Mouse (Mus musculus): ENCODE measurements at regions not wholly inside any gene's neighbourhood (a gene's known extent, or its start where the extent isn't known, plus 50 kb on each side); places are given as distances from the start of the nearest gene placed in this dataset.

DNA sequence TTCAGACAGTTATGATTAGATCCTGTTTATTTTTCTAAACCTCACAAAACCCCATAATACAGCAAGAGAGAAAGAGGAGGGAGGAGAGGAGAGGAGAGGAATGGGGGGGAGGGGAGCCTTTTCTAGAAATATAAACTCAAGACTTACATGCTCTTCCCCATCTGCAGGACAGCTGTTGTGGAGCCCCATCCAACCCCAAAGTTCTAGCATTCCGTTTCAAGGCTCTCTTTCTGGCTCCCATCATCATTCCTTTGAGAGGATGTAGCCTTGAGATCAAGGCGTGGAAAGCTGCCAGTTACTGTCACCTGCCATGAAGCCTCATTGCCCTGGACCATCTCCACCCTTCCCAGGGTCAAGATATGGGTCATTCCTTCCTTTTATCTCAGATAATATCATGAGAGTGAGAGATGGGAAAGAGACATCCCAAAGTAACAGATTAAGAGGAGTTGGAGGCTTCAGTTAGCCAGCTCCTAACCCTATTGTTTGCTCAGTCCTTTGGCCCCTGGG is 70.8 kb upstream of the Cdon start:
- H3K27ac ChIP-seq, result no peak overlapping the region
- H3K9ac ChIP-seq (ENCODE audit: low read depth, low read length), result no peak overlapping the region
- H3K27me3 ChIP-seq (ENCODE audit: control insufficient read depth, insufficient read depth, low read length), result no peaks in the 10 kb centered on the region
- TF ChIP-seq POLR2A (IDR thresholded peaks at IDR 0.05; ENCODE audit: insufficient read depth, low read depth, low read length) (no peak), EP300 (IDR thresholded peaks at IDR 0.05; ENCODE audit: insufficient read depth, low read depth, low read length) (no peak), CTCF (IDR thresholded peaks at IDR 0.05) (no peak)
- no peaks in the 10 kb centered on the region for H3K79me2 ChIP-seq (replicated peaks; ENCODE audit: control insufficient read depth, insufficient read depth, low read length)
- 70% methylated on average over 2 of the region's 2 CpGs for WGBS
- no peak overlapping the region for H3K4me3 ChIP-seq
- no peak for DNase-seq
- intact Hi-C loops (cut with DNase I), result no loop called here
- H3K4me1 ChIP-seq (ENCODE audit: control insufficient read depth, insufficient read depth, low read length), result no peaks in the 10 kb centered on the region
- H3K36me3 ChIP-seq (ENCODE audit: control insufficient read depth, insufficient read depth, low read length), result no peaks in the 10 kb centered on the region

DNA sequence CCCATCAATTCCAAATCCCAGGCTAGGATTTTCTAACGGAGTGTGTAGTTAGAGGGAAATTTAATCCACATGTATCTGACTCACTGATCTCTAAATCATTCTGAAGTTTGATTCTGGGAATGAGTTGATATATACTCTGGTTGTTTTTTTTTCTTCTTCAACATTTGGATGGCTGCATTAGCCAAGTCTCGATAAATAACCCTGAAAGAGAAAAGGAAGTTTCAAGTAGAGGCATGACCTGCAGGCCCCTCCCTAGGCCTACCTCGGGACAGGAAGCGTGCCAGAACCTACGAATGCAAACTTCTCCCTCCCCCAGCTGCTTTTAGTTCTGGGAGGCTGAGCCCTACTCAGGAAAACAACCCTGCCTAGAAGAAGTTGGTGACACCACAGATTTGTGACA is 69.4 kb upstream of the Cdon start:
- Histone ChIP-seq H3K27me3 (ENCODE audit: control insufficient read depth, insufficient read depth, low read length) (no peaks in the 10 kb centered on the region), H3K4me1 (ENCODE audit: control insufficient read depth, insufficient read depth, low read length) (no peaks in the 10 kb centered on the region), H3K36me3 (ENCODE audit: control insufficient read depth, insufficient read depth, low read length) (no peaks in the 10 kb centered on the region), H3K27ac (no peak overlapping the region), H3K9ac (ENCODE audit: low read depth, low read length) (no peak overlapping the region), H3K4me3 (no peak overlapping the region), H3K79me2 (replicated peaks; ENCODE audit: control insufficient read depth, insufficient read depth, low read length) (no peaks in the 10 kb centered on the region)
- TF ChIP-seq EP300 (IDR thresholded peaks at IDR 0.05; ENCODE audit: insufficient read depth, low read depth, low read length) (no peak), POLR2A (IDR thresholded peaks at IDR 0.05; ENCODE audit: insufficient read depth, low read depth, low read length) (no peak), CTCF (IDR thresholded peaks at IDR 0.05) (no peak)
- DNase-seq, result no peak
- intact Hi-C loops (cut with DNase I), result no loop called here
- WGBS, result 51% methylated on average over 5 of the region's 5 CpGs

DNA sequence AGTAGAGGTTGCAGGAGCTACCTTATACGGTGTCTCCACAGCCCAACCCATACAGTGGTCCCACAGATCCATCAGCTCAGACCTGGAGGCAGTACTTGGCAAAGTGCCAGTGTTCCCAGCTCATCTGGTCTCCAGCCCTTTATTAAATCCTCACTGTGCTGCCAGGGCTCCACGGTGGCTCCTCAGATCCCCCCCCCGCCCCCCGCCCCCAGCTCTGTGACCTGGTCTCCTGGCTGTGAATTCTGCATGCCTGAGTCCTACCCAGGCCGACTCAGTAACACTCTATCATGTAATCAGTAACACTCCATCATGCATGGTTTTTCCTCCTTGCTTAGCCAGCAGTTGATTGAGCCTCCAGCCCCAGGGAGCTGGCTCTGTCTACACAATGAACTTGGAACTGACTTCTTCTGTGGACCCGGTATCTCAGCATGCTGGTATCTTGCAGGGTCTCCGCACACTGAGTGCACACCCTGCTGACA is 66.2 kb upstream of the Cdon start:
- DNase-seq, result no peak
- H3K36me3 ChIP-seq (ENCODE audit: control insufficient read depth, insufficient read depth, low read length), result no peaks in the 10 kb centered on the region
- no peak overlapping the region for H3K4me3 ChIP-seq
- no peaks in the 10 kb centered on the region for H3K27me3 ChIP-seq (ENCODE audit: control insufficient read depth, insufficient read depth, low read length)
- no peaks in the 10 kb centered on the region for H3K79me2 ChIP-seq (replicated peaks; ENCODE audit: control insufficient read depth, insufficient read depth, low read length)
- no peak overlapping the region for H3K27ac ChIP-seq
- TF ChIP-seq POLR2A (IDR thresholded peaks at IDR 0.05; ENCODE audit: insufficient read depth, low read depth, low read length) (no peak), CTCF (IDR thresholded peaks at IDR 0.05) (no peak), EP300 (IDR thresholded peaks at IDR 0.05; ENCODE audit: insufficient read depth, low read depth, low read length) (no peak)
- peaks cover 2% of the 10 kb centered on the region; the same call in 1 of the 2 replicates for H3K4me1 ChIP-seq (ENCODE audit: control insufficient read depth, insufficient read depth, low read length)
- WGBS, result 50% methylated on average over 7 of the region's 7 CpGs
- no peak overlapping the region for H3K9ac ChIP-seq (ENCODE audit: low read depth, low read length)
- intact Hi-C loops (cut with DNase I), result no loop called here

DNA sequence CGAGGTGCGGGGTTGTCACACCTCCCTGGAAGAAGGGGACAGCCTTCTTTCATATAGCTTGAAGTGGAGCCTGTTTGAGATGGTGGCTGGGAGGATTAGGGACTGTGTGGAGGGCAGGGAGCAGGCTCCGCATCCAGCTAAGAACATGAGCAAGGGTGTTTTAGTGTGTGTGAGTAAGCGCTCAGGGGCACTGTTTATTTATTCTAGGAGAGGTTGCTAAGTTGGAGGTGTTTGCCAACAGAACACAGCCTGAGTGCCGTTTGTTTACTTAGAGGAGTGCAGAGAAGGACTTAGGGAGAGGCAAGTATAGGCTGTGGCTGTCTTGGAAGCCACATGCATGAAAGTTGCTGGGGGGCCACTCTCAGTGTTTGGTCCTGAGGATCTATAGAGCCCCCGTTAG is 61.2 kb upstream of the Cdon start:
- Histone ChIP-seq H3K4me3 (no peak overlapping the region), H3K9ac (ENCODE audit: low read depth, low read length) (no peak overlapping the region)

DNA sequence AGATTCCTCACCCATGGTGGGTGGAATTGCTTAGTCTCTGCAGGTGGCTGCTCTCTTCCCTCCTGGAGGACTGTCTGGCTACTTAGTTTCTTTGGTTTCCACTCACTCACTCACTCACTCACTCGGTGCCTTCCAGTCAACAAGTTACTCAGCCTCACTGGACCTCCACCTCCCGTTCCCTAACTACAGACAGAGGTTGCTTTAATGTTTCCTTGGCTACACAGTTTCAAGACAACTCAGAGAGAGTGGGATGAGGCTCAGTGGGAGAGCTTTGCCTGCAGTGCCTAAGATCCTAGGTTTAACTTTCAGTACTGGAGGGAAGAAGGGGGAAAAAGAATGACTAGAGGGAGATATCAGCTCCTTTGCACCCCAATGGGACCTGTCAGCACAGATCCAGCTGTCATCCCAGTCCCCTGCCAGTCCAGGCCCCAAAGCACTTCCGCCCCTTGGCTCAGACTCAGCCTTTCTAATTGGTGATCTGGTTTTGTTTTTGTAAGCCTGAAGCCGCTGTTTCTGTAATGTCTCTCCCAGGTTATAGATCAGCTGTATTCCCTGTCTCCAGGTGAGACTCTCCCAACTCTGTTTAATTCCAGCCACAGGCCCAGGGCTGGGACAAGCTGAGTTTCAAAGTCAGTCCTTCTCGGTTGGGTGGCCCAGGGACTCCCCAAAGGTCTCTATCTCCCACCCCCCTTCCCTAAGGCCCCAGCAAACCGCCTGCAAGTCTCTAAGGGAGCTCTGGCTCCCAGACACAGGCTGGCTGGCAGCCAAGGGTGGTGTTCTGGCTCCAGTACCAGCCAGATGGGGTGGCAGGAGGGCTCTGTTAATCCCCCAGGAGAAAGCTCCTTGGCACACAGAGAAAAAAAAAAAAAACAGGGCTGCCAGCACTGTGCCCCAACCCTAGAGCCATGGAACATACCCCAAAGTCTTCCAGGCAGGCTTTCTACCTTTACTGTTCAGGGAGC is 60.5 kb upstream of the Cdon start:
- Histone ChIP-seq H3K4me1 (ENCODE audit: control insufficient read depth, insufficient read depth, low read length) (peaks cover 5% of the 10 kb centered on the region), H3K4me3 (no peak overlapping the region), H3K27me3 (ENCODE audit: control insufficient read depth, insufficient read depth, low read length) (no peaks in the 10 kb centered on the region), H3K79me2 (replicated peaks; ENCODE audit: control insufficient read depth, insufficient read depth, low read length) (no peaks in the 10 kb centered on the region), H3K9ac (ENCODE audit: low read depth, low read length) (no peak overlapping the region), H3K27ac (peak overlapping the region; percentile 28), H3K36me3 (ENCODE audit: control insufficient read depth, insufficient read depth, low read length) (no peaks in the 10 kb centered on the region)
- peak; percentile 42 to 65 for DNase-seq
- intact Hi-C loops (cut with DNase I), result no loop called here
- WGBS, result 30% methylated on average over 6 of the region's 6 CpGs
- no peak for TF ChIP-seq POLR2A (IDR thresholded peaks at IDR 0.05; ENCODE audit: insufficient read depth, low read depth, low read length)
- TF ChIP-seq EP300 (IDR thresholded peaks at IDR 0.05; ENCODE audit: insufficient read depth, low read depth, low read length), result no peak
- no peak for TF ChIP-seq CTCF (IDR thresholded peaks at IDR 0.05)

More for the DNA sequence above, 61.2 kb upstream of the Cdon start:
- no peak for TF ChIP-seq CTCF (IDR thresholded peaks at IDR 0.05)
- no peak for TF ChIP-seq EP300 (IDR thresholded peaks at IDR 0.05; ENCODE audit: insufficient read depth, low read depth, low read length)
- no peak for TF ChIP-seq POLR2A (IDR thresholded peaks at IDR 0.05; ENCODE audit: insufficient read depth, low read depth, low read length)
- intact Hi-C loops (cut with DNase I), result no loop called here
- H3K36me3 ChIP-seq (ENCODE audit: control insufficient read depth, insufficient read depth, low read length), result no peaks in the 10 kb centered on the region
- no peaks in the 10 kb centered on the region for H3K79me2 ChIP-seq (replicated peaks; ENCODE audit: control insufficient read depth, insufficient read depth, low read length)
- H3K4me1 ChIP-seq (ENCODE audit: control insufficient read depth, insufficient read depth, low read length), result peaks cover 5% of the 10 kb centered on the region
- peak overlapping the region; percentile 28; the same call in 1 of the 2 replicates for H3K27ac ChIP-seq
- H3K27me3 ChIP-seq (ENCODE audit: control insufficient read depth, insufficient read depth, low read length), result no peaks in the 10 kb centered on the region
- 54% methylated on average over 6 of the region's 6 CpGs for WGBS
- DNase-seq, result no peak

DNA sequence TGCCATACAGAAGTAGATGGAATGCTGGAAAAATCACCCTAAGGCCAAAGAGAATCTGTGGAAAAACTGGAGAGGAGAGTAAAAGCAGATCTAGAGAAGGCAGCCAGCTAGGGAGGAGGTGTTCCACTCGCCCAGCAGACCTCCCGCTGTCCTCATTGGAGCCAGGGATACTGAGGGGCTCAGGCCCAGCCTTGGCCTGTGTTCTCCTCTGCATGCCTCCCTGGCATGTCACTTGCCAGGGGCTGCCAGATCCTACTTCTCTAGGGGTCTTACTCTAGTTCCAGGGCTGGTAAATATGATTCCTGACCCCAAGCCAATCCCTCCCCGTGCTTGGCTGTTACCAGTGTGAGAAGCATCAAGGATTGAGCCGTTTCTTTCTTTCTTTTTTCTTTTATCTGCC is 59.5 kb upstream of the Cdon start:
- H3K9ac ChIP-seq (ENCODE audit: low read depth, low read length), result no peak overlapping the region
- H3K79me2 ChIP-seq (replicated peaks; ENCODE audit: control insufficient read depth, insufficient read depth, low read length), result no peaks in the 10 kb centered on the region
- peaks cover 5% of the 10 kb centered on the region for H3K4me1 ChIP-seq (ENCODE audit: control insufficient read depth, insufficient read depth, low read length)
- H3K27me3 ChIP-seq (ENCODE audit: control insufficient read depth, insufficient read depth, low read length), result no peaks in the 10 kb centered on the region
- no peak overlapping the region; the same call in 1 of the 2 replicates for H3K27ac ChIP-seq
- 61% methylated on average over 4 of the region's 4 CpGs for WGBS
- intact Hi-C loops (cut with DNase I), result no loop called here
- H3K36me3 ChIP-seq (ENCODE audit: control insufficient read depth, insufficient read depth, low read length), result no peaks in the 10 kb centered on the region
- no peak for TF ChIP-seq POLR2A (IDR thresholded peaks at IDR 0.05; ENCODE audit: insufficient read depth, low read depth, low read length)
- no peak for TF ChIP-seq EP300 (IDR thresholded peaks at IDR 0.05; ENCODE audit: insufficient read depth, low read depth, low read length)
- no peak for TF ChIP-seq CTCF (IDR thresholded peaks at IDR 0.05)
- DNase-seq, result peak; percentile 33 to 35
- H3K4me3 ChIP-seq, result no peak overlapping the region

Data from heart, adult 2 months (tissue).